Mouse (Mus musculus) B cell, adult 2 months (primary cell): ENCODE data around the gene Rcn1.
A peak's percentile ranks its signal among the peaks of the same experiment; 100 is the strongest.

Source experiments
- DNase-seq, 2 experiments: peaks; one replicate each; pipeline ENCODE4 v3.0.0; 2022

Gene Rcn1

DNA sequence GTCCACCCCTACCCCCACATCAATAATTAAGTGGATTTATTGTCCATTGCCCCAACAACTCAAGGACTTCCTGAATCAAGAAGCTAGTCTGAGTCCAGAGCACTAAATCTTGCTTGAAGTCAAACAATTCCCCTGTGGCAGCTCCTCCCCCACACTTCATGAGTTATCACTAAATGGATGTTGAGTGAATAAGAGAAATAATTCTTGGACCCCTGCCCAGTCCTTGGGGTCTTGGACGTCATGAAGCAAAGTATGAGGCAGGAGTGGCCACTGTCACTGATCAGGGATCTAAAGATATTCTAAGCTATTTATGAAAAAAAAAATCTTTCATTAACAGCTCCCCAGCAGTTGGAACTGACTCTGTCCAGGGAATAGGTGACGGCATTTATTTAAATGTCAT, 6.6 kb downstream of the Rcn1 start:
- DNase-seq, result no peak

DNA sequence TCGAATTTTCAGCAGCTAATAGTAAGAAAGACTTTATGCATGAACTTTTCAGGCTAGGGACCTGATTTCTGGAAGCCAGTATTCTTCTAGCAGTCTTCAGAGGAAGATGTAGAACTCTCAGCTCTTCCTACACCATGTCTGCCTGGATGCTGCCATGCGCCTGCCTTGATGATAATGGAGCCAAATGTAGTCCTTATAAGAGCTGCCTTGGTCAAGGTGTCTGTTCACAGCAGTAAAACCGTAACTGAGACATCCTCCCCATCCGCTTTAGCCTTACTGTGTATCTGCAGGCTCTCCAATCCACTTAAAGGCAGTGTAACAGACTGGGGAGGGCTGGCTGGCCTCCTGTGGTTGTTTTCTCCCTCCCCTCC, 7.7 kb downstream of the Rcn1 start:
- no peak for DNase-seq

DNA sequence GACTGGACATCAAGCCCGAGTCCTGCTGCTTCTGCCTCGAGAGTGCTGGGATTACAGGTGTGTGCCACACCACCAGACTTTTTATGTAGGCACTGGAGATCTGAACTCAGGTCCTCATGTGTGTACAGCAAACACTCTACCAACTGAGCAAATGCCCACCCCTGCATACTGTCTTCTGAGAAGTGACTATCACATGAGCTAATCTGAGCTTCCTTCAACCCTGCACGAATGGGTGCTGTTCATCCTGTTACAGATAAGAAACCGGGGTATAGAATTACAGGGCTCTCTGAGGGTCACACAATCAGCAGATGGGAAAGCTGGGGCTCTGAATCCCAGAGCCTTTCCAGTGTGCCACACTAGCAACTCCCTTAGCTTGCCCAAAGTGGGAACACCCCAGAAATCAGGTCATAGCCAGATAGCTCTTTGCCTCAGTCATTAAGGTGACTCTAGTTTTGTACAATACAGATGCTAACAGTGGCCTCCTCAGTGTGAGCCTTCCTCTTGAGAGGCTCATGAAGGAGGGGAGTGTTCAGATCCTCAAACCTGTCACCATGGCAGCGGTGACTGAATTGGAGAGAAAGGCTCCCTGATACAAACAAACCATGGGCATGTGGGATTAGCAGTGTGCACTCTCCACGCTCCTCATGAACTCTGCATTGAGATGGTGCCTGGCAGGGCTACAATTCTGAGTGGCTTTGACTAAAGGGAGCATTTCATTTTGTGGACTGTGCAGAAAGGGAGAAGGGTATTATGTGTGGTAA, 8.3 kb downstream of the Rcn1 start:
- DNase-seq, result no peak

DNA sequence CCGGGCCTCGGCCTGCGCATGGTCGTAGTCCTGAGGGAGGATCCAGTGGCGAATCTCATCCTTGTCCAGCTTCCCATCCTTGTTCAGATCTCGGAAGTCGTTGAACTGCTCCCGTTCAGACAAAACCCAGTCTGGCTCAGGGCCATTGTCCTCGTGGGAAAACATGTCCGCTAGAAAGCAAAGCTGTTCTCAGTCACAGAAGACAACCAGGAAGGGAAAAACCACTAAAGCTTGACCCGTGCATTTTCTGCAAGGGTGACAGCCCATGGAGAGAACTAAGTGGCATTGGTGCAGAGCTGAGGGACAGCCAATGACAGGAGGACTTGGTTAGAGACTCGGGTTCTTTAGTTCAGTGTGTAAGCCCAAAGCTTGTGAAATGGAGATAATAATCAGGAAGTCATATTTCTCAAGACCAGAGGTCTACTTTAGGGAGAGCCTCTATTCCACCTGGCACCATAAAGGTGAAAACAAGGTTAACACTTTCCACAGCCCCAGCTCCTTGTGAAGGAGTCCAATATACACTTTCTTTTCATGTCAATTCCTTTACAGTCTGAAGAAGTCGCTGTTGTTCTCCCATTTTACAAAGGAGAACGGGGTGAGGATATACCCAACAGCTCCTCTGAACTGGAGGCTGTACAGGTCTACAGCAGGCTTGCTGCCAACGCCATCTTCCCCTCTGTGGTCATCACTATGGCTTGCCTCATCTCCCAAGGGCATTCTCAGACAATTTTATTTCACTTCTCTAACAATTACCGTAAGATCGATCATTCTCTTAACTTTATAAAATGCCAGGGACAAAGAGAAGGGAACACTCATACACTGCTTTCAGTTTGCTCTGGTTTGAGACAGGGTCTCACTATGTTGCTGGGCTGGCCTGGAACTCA, 9.9 kb downstream of the Rcn1 start:
- no peak for DNase-seq

DNA sequence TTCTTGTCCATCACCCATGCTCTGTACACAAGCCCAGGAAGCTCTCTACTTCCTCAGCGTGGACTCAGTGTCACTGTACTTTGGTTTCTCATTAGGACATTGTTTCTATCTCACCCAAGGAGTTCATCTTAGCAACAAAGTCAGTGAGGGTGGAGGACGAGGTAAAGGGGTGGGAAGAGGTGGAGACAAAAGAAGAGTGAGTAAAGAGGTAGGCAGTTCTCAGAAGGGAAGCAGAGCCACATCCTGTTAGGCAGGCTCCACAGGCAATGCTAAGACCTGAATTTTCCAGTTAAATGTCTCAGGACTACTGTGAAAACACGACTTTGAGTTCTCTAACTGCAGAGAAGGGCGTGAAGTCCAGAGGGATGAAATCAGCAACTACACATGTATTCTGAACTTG, 12.7 kb downstream of the Rcn1 start:
- DNase-seq, result no peak

DNA sequence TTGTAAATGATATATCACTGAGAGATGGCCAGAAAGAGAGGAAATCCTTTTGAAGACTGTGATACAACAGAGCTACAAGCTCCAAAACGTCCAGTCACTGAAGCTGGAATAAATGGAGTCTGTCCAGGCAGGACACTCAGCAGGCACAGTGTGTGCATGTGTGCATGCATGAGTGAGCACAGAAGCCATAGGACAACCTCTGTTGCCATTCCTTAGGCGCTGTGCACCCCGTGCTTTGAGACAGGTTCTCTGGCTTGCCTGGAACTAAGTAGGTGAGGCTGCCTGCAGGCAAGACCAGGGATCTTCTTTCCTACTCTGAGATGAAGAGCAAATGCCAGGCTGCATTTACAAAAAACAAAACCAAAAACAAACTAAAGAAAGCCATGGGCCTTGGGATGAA, 14.1 kb downstream of the Rcn1 start:
- no peak for DNase-seq

DNA sequence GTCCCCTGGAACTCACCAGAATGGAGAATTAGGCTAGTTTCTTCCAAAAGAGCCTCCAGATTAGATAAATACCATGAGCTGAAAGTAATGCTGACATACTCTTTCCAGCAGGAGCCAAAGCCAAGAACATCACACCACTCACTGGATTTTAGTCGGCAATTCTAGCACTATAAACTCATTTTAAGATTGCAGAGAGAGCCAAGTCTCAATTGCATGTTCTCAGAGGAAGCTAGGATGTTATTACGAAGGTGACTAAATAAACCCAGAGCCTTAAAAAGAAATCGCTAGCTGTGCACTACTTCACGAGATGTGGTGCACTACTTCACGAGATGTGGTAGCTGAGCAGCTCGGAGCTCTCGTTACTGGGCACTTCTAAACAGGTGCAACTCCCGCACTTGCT, 16.1 kb downstream of the Rcn1 start:
- no peak for DNase-seq

DNA sequence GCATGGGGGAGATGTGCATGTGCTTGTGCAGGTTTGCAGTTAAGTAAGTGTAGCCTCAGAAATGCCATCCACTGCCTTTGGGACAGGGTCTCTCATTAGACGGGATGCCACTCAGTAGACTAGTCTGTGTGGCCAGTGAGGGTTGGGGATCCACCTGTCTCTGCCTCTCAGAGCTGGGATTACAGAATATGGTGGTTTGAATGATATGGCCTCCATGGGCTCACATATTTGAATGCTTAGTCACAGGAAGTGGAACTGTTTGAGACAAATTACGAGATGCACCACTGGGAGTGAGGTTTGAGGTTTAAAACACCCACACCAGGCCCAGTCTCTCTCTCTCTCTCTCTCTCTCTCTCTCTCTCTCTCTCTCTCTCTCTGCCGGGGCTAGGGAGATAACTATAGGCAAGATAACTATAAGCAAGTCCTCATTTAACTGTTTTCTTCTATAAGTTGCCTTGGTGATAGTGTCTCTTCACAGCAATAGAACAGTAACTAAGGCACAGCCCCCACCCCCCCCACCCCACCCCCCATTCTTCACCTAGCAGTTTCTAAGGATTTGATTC, 18.3 kb downstream of the Rcn1 start:
- no peak for DNase-seq

DNA sequence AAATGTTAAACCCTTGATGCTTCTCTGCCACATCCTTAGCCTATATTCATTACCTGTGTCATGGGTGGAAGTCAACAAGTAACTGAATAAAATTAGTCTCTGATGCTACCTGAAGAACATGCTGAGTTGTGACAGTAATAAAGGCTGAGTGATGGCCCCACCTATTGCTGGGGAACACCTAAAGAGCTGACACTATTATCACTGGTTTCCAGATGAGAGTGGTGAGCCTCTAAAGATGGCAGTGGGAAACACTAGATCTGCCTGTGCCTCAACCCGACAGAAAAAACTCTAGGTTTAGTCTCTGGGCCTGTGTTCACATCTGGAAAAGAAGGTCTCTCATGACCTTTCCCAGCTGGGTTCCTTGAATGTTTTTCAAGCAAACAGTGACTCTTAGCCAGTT, 19.4 kb downstream of the Rcn1 start:
- DNase-seq, result no peak

DNA sequence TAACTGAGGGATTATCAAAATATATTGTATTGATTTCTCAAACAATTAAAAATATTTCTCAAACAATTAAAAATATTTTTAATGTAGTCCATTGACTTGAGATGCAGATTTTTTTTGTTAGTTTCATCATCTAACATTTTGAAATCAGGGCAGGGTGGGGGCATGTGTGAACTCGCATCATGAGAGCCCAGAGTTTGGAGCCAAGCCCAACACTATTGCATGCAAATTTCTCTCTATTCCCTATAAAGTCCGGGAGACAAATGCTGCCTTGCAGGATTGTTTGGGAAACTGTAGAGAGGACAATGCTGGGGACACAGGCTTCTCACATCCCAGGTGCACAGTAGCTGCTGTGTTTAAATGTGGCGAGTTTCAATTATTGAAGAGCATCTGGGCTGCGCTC, 23.4 kb downstream of the Rcn1 start:
- no peak for DNase-seq

DNA sequence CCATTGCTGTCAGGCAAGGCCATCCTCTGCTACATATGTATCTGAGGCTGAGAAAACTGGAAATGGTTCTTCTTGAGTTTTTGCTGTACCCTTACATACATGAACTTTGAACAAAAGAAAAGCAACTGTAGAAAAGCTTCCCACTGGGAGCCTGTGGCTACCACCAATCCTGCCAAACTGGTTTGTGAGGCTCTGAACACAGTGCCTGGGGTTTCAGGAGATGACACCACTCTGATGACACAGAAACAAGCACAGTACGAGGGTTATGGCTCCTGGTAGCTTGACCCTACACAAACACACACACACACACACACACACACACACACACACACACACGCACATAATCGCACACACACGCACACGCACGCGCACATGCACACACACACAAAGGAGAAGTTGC, 23.9 kb downstream of the Rcn1 start:
- DNase-seq, result no peak

DNA sequence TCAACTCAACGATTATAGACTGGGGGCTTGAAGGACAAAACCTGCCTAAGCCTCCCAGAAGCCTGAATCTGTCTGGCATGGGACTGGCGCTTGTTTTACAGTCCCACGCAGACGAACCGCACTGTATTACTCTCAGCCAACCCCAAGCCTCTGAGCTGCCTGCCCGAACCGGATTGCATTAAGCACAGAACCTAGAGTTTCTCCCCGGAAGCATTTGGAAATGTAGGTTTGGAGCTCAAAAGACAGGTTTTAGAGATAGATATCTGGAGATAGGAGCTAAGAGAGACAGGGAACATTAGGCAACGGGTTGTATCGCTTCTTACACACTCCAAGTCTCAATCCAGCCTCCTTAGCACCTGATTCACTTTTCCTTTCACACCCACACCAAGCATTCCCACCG, 25.5 kb downstream of the Rcn1 start:
- no peak for DNase-seq

DNA sequence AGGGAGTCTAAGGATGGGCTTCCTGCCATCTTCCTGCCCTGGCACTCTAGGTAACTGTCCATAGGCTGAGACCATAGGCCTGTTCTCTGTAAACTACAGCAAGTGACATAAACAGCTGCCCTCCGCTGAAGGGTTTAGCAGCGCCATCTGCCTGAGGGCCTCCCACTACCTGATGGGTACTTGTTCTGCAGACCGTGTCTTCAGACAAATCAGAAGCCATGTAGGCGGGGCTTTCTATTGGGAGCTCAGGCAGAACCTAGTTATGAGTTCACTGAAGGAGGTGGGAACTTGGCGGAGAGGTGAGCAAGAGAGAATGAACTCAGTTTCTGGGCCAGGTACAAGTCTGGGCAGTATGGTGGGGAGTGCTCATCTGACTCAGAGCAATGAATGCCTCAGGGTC, 26.4 kb downstream of the Rcn1 start:
- DNase-seq, result no peak

DNA sequence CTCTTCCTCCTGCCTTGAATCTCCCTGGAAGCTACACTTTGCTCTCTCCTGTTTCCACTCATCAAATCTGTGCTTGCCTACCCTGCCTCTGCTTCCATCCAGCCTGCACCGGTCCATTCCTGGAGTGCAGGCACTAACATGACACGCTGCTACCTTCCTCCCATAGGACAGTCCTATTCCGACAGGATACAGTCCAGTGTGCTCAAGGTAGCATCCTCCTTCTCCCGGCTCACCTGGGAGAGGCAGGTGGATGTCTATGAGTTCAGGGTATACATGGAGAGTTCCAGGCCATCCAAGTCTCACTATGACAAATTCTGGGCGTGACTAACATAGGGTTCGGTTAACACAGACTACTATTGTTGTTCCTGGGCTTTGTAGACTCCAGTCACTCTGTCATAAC, 27.0 kb downstream of the Rcn1 start:
- DNase-seq, result no peak

DNA sequence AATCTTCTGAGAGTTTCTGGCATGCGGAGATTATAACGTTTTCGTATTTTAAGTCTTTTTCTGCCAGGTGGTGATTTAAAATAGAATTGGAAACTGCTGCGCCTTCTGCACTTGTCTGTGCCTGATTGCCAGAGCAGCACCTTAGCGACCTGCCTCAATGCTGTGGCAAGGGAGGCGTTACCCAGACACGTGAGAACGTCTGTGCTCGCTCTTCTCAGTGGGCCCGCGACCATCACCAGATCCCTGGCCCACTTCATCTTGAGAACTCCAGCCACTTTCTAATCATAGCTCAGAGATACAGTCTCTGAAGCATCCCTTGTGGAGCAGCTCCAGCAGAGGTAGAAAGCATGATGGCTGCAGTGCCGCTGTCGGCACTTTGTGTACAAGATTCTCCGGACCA, 28.4 kb downstream of the Rcn1 start:
- DNase-seq, result no peak

DNA sequence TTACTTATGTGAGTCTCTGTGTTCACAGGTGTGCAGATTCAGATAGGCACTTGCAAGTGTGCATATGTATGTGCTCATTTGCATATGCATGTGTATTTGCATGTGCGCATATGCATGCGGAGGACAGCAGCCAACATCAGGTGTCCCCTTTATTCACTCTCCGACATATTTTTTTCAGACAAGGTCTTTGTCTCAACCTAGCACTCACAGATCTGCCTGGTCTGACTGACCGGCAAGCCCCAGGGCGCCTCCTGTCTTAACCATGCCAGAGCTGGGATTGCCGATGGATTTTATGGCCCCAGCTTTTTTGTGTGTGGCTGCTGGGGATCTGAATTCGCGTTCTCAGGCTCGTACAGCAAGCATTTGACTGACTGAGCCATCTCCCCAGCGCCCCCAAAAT, 28.9 kb downstream of the Rcn1 start:
- no peak for DNase-seq

DNA sequence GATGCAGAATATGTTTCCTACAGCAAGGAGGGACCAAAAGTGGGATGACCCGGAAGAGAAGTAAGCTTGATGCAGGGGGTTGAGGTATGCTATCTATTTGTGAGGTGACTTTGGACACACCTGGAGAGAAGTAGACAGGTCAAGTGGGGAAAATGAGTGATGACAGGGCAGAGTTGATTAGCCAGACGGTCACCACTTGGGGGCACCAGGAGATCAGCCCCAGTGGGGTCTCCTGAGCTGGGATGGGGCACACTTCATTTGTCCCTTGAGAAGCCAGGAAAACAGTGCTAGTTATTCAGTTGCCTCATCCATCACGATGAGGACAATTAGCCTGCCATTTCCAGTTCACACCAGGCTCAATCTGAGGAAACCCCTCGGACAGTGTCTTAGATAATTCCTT, 31.5 kb downstream of the Rcn1 start:
- no peak for DNase-seq

DNA sequence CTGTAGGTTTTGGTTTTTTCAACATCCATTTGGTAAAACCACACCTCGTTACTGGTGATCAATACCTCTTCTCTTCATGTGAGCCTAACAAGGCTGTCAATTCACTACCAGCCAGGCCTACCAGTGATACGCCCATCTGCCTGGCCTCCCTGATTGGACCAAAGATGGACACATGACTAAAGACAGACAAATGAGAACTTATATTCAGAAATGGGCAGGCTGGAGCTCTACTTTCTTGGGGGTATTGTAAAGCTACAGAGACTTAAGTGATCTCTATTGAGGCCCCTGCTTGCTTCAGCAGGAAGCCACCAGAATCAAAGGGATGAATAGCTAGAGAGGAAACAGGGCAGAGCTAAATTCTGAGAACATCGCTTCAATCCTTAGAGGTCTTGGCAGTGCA, 41.1 kb downstream of the Rcn1 start:
- no peak for DNase-seq

DNA sequence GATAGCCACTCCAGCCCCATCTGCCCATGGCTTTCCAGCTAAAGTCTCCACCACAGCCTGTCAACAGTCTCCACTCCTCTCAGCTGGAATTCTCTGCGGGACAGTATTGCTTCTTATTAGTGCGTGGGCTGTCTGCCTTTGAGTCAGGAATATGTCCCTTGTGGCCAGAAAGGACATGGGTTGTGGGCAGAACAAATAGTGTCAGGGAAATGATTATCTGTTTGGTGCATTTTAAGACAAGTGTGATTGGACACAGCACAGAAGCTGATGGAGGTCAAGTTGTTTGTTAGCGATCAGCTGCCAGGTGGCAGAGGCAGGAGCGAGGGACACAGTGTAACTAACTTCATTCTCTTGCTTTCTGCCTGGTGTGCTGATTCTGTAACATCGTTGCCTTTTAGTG, 42.3 kb downstream of the Rcn1 start:
- DNase-seq, result no peak

DNA sequence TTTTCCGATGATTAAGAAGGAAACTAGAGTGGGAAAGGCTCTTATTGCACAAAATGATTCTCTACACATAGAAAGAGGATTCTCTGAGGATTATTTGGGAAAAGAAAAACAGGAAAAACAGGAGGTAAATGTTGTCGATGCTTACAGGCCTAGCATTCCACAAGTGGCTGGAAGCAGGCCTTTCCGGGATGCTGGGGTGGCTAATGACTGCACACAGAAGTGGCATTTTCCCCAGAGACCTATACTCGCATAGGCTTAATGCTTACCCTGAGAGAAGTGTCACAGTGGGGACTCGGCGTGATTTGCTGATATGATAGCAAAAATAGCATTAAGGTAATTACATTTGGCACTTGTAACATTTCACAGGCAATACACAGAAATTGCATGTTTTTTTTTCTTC, 50.2 kb downstream of the Rcn1 start:
- DNase-seq, result no peak

DNA sequence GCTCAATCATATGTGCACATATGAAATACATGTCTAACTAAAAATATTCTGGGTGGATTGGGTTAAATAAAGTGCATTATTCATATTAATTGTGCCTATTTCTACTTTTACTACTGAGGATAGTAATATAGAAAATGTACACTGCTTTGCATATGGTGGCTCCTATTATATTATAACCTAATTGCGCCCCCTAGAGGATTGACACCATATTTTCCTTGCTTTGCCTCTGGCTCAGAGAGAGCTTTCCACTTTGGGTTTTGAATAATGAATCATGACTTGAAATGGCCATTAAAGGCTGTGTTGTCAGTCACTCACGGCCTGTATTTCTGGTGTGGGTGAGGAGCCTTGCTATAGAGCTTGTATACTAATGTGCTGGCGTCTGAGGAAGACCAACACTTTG, 59.1 kb downstream of the Rcn1 start:
- peak; percentile 5 to 13 for DNase-seq

DNA sequence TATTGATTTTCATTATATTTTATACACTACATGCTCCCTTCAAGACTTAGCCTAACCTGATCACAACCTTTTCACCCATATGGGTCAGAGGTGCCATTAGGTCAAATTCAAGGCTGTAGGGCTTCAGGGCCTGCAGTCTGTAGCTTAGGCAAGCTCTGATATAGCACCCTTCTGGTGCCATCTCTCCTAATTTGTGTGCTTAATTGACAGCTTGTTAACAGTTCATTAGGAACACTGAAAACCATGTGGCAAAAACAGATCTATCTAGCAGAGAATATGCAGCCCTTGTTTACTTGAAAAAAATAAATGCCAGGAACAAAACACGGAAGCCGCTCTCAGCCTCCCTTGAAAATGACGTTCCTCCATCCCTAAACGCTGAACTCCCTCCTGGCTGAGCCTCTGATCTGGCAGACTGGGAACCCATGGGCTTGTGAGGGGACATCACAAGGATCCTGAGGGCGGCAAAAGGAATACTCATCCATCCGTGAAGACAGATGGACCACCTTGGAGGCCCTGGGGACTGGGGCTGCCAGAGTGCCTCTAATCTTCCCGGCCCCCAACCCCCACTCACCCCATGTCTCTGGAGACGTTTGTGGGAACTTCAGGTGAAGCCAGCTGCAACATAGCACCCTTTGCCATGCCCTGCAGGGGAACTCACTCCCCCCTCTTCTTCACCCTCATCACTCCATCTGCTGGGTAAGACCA, 61.8 kb downstream of the Rcn1 start:
- DNase-seq, result no peak

DNA sequence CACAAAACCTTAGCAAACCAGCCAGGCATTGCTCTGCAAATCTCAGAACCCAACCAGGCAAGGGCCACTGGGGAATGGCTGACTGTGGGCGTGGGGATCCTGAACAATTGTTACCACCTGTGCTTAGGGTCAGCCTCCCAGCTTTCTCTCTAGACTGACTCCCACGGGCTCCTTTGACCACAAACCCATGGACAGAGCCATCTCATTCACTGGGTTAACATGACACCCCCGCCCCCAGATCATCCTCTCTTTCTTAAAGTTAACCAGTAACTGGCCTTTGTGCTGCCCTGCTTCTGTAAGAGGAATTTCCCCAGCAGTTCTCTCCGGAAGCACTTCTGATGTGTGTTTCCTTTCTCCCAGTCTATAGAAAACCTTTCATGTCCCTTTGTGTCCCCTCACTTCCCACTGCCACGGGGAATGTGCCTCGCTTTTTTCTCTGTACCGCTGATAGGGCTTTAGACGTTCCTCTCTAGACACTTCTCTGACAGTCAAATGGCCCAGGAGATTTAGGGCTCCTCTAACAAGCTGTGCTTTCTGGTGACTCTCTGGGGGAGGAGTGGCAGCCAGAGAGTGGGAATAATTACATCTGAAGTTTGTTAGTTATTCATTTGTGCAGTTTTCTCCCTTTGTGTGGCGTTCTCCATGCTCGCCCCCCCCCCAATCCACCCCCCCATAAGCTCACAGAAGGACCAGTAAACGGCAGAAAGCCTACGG, 62.6 kb downstream of the Rcn1 start:
- DNase-seq, result no peak
